17 mouse cellular contexts compared by ENCODE assay signal in the genomic region with DNA sequence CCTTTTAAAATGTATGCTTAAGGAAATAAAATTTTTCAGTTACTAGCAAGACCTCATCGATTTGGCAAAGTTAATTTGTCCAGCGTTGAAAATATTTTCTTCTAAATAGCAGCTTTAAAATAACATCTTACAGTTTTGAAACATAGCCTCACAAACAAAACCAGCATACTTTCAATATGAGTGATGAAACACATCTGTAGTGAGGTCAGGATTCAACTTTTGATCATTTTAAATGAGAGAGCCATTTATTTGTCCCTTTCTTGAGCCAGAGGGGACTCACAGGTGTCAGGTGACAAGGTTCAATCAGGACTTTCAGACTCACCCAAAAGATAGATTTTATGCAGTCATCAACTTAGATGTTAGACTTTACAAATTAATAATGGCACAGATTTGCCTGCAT. TPM values are rescaled to one million over a fixed set of nuclear protein-coding genes. Genes with fewer than 3 reads are reported as not detected.
A peak's percentile ranks its signal among the peaks of the same experiment; 100 is the strongest.
DNase-seq lines count a peak whose midpoint lies in the region; ATAC-seq and TF ChIP-seq lines count a peak whose summit lies in the region.
"Had no signal": no experiment of that assay in that cellular context is flagged by ENCODE, and none has a peak within 500 bp of the region (broad histone marks: within the 10 kb centered on the region; RNA-seq: fewer than 3 reads in every experiment).

No protein-coding gene starts in this region.

- 49% methylated on average over 2 of the region's 2 CpGs for WGBS in heart, embryonic 12.5 days
- 38% methylated on average over 2 of the region's 2 CpGs for WGBS in heart, postnatal 0 days

- dilution Hi-C loops in CH12.LX (cut with MboI; ENCODE audit: extremely low pct_ligation_motif_present, extremely low pct_unique_long_range_greater_than_20kb, low sequenced_read_pairs): no loop called here

- ATAC-seq in heart, embryonic 12.5 days (ENCODE audit: insufficient number of reproducible peaks, low FRiP score): no peak
- no peak for ATAC-seq in heart, postnatal 0 days (ENCODE audit: insufficient read depth, low read depth)
- ATAC-seq: Patski had no signal

- DNase-seq in heart, adult 9 months (ENCODE audit: low spot score in 2 of 2): no peak
- DNase-seq in heart, postnatal 0 days (ENCODE audit: low spot score): no peak
- no peak for DNase-seq in heart, postnatal 14 days
- DNase-seq in CH12.LX (ENCODE audit: extremely low read depth): no peak
- no peak for DNase-seq in adipocyte (ENCODE audit: low spot score)

- intact Hi-C loops in heart, postnatal 14 days (cut with DNase I): loop anchor here (10.0 kb wide), 1 partner anchor 147 kb away; the partner anchor contains the start of genes Gla and Hnrnph2

- peaks cover 3% of the 10 kb centered on the region; the same call in 1 of the 2 replicates for H3K79me2 ChIP-seq in CH12.LX (replicated peaks; ENCODE audit: control insufficient read depth, extremely low read depth, insufficient read depth, poor library complexity, severe bottlenecking)

- no peaks in the 10 kb centered on the region for H3K27me3 ChIP-seq in heart, embryonic 12.5 days (replicated peaks)
- no peaks in the 10 kb centered on the region for H3K27me3 ChIP-seq in heart, postnatal 0 days (ENCODE audit: control insufficient read depth, insufficient read depth, low read length)
- H3K27me3 ChIP-seq in CH12.LX (replicated peaks): no peaks in the 10 kb centered on the region
- H3K27me3 ChIP-seq: intestine, embryonic 15.5 days had no signal

- no peak overlapping the region for H3K9ac ChIP-seq in heart, embryonic 12.5 days
- no peak overlapping the region for H3K9ac ChIP-seq in heart, postnatal 0 days (replicated peaks; ENCODE audit: low read depth, low read length)
- no peak overlapping the region for H3K9ac ChIP-seq in CH12.LX (ENCODE audit: insufficient read depth, low read depth)
- H3K9ac ChIP-seq: forebrain, embryonic 15.5 days had no signal

- no peak overlapping the region for H3K4me2 ChIP-seq in heart, embryonic 12.5 days
- no peak overlapping the region for H3K4me2 ChIP-seq in heart, postnatal 0 days (ENCODE audit: low read depth, low read length)
- no peak overlapping the region for H3K4me2 ChIP-seq in CH12.LX (ENCODE audit: insufficient read depth, low read depth, poor library complexity, severe bottlenecking)

- TF ChIP-seq POLR2A in CH12.LX (IDR thresholded peaks at IDR 0.05; ENCODE audit: low read depth, low read length): no peak

- peaks cover 13% of the 10 kb centered on the region for H3K4me1 ChIP-seq in heart, embryonic 12.5 days (replicated peaks)
- H3K4me1 ChIP-seq in heart, postnatal 0 days (ENCODE audit: control insufficient read depth, insufficient read depth): no peaks in the 10 kb centered on the region
- 0 out of 4 replicates have a peak, but pooled peaks cover 0 to 3% of the 10 kb centered on the region in 2 experiments for H3K4me1 ChIP-seq in CH12.LX (ENCODE audit: control insufficient read depth in 1 of 2, insufficient read depth in 2 of 2)
- H3K4me1 ChIP-seq: heart, embryonic 10.5 days had no signal

- no peaks in the 10 kb centered on the region for H3K9me3 ChIP-seq in heart, embryonic 12.5 days (replicated peaks)
- H3K9me3 ChIP-seq in heart, postnatal 0 days (replicated peaks; ENCODE audit: control insufficient read depth, low read length): no peaks in the 10 kb centered on the region
- no peaks in the 10 kb centered on the region for H3K9me3 ChIP-seq in CH12.LX (replicated peaks; ENCODE audit: low read length)
- H3K9me3 ChIP-seq: embryonic facial prominence, embryonic 10.5 days; embryonic facial prominence, embryonic 13.5 days; forebrain, embryonic 12.5 days; forebrain, embryonic 15.5 days; G1E; heart, embryonic 10.5 days; hindbrain, embryonic 10.5 days; hindbrain, embryonic 13.5 days; intestine, embryonic 15.5 days had no signal

- TF ChIP-seq CTCF in heart, postnatal 0 days (IDR thresholded peaks at IDR 0.05; ENCODE audit: low read depth): no peak
- no peak for TF ChIP-seq CTCF in CH12.LX (conservative IDR thresholded peaks at IDR 0.05 in 1 of 2, IDR thresholded peaks at IDR 0.05 in 1 of 2; ENCODE audit: low read depth in 2 of 2, low read length in 2 of 2)

- H3K4me3 ChIP-seq in heart, embryonic 12.5 days: no peak overlapping the region
- no peak overlapping the region for H3K4me3 ChIP-seq in heart, postnatal 0 days (ENCODE audit: low read depth, low read length)
- H3K4me3 ChIP-seq in CH12.LX (replicated peaks in 1 of 3; ENCODE audit: low read depth in 2 of 3, low read length in 2 of 3, poor library complexity in 1 of 3): no peak overlapping the region

- no peaks in the 10 kb centered on the region for H3K36me3 ChIP-seq in heart, embryonic 12.5 days
- no peaks in the 10 kb centered on the region for H3K36me3 ChIP-seq in heart, postnatal 0 days (replicated peaks; ENCODE audit: control insufficient read depth, insufficient read depth, low read length)
- H3K36me3 ChIP-seq in CH12.LX (replicated peaks in 1 of 2; ENCODE audit: control insufficient read depth in 1 of 2, insufficient read depth in 1 of 2, low read length in 1 of 2): no peaks in the 10 kb centered on the region
- H3K36me3 ChIP-seq: embryonic facial prominence, embryonic 10.5 days; embryonic facial prominence, embryonic 13.5 days; forebrain, embryonic 12.5 days; forebrain, embryonic 15.5 days; G1E; heart, embryonic 10.5 days; hindbrain, embryonic 10.5 days; hindbrain, embryonic 13.5 days; intestine, embryonic 15.5 days had no signal

- in situ Hi-C loops in CH12.LX (cut with MboI; ENCODE audit: low pct_ligation_motif_present, low pct_unique_long_range_greater_than_20kb, low sequenced_read_pairs): no loop called here

- peak overlapping the region; percentile 62; the same call in 1 of the 2 replicates for H3K27ac ChIP-seq in heart, embryonic 12.5 days (ENCODE audit: poor library complexity, severe bottlenecking)
- 0 out of 2 replicates have a peak overlapping the region, but pooled peaks have one; percentile 48 for H3K27ac ChIP-seq in heart, postnatal 0 days (ENCODE audit: low read depth)
- no peak overlapping the region for H3K27ac ChIP-seq in CH12.LX (ENCODE audit: insufficient read depth, low read depth)

- no peak for TF ChIP-seq EP300 in heart, postnatal 0 days (IDR thresholded peaks at IDR 0.05; ENCODE audit: low read depth)
- TF ChIP-seq EP300 in CH12.LX (IDR thresholded peaks at IDR 0.05; ENCODE audit: low read length): peak; percentile 56; the same call in 1 of the 2 replicates

- no peak for TF ChIP-seq RAD21 in CH12.LX (IDR thresholded peaks at IDR 0.05; ENCODE audit: low read depth, low read length)

TF ChIP-seq in CH12.LX, 34 proteins besides CTCF, POLR2A, EP300 and RAD21:
- TF ChIP-seq JUND (conservative IDR thresholded peaks at IDR 0.05; ENCODE audit: low read depth, low read length) (peak; percentile 58), TBP (conservative IDR thresholded peaks at IDR 0.05; ENCODE audit: low read depth, low read length) (no peak)

RNA-seq across cellular contexts. Expression of gene Armcx6, which starts 0.7 kb away (rescaled TPM):
- 18.9 and 23.2 TPM in 2 replicates for polyA plus RNA-seq in heart, embryonic 12.5 days (2016; fragmentation: Nextera tagmentation; extraction: Ambion mirVana)
- total RNA-seq in heart, postnatal 0 days (2014; rRNA removed; ENCODE audit: low replicate concordance): 7.7 and 13.7 TPM in 2 replicates
- 7.3 and 7.8 TPM in 2 replicates for polyA plus RNA-seq in heart, postnatal 0 days (2015; fragmentation: Nextera tagmentation; extraction: Ambion mirVana)
- total RNA-seq in heart, postnatal 14 days (2021): 1 to 10 TPM; 1.7 to 2.5 TPM
- 0.67 and 1.2 TPM in 2 replicates for total RNA-seq in CH12.LX (2012; rRNA removed)
- total RNA-seq in CH12.LX (2014; rRNA removed): 1.3 and 1.7 TPM in 2 replicates
- 1.7 and 2.2 TPM in 2 replicates for polyA plus RNA-seq in CH12.LX (2012; ENCODE audit: insufficient read length, low read depth)

RNA-seq across cellular contexts. Expression of gene Armcx3, which starts 4.5 kb away (rescaled TPM):
- polyA plus RNA-seq in heart, embryonic 12.5 days (2016; fragmentation: Nextera tagmentation; extraction: Ambion mirVana): 98.1 and 98.3 TPM in 2 replicates
- 22.1 and 33.6 TPM in 2 replicates for total RNA-seq in heart, postnatal 0 days (2014; rRNA removed; ENCODE audit: low replicate concordance)
- 59.5 and 64.1 TPM in 2 replicates for polyA plus RNA-seq in heart, postnatal 0 days (2015; fragmentation: Nextera tagmentation; extraction: Ambion mirVana)
- total RNA-seq in heart, postnatal 14 days (2021): 10 to 100 TPM; 27.2 to 29.0 TPM
- total RNA-seq in CH12.LX (2012; rRNA removed): 8.6 and 11.6 TPM in 2 replicates
- 0.23 and 0.49 TPM in 2 replicates for total RNA-seq in CH12.LX (2014; rRNA removed)
- polyA plus RNA-seq in CH12.LX (2012; ENCODE audit: insufficient read length, low read depth): 1.1 and 1.2 TPM in 2 replicates

RNA-seq across cellular contexts. Expression of gene Armcx1, which starts 34.1 kb away (rescaled TPM):
- polyA plus RNA-seq in heart, embryonic 12.5 days (2016; fragmentation: Nextera tagmentation; extraction: Ambion mirVana): 47.2 and 50.3 TPM in 2 replicates
- total RNA-seq in heart, postnatal 0 days (2014; rRNA removed; ENCODE audit: low replicate concordance): 3.9 and 13.9 TPM in 2 replicates
- polyA plus RNA-seq in heart, postnatal 0 days (2015; fragmentation: Nextera tagmentation; extraction: Ambion mirVana): 21.8 and 22.7 TPM in 2 replicates
- total RNA-seq in heart, postnatal 14 days (2021): 1 to 10 TPM; 7.4 to 7.8 TPM
- 0.08 and 0.13 TPM in 2 replicates for total RNA-seq in CH12.LX (2012; rRNA removed)
- not detected in 2 replicates for total RNA-seq in CH12.LX (2014; rRNA removed)
- polyA plus RNA-seq in CH12.LX (2012; ENCODE audit: insufficient read length, low read depth): not detected in 2 replicates
- polyA plus RNA-seq: erythroblast, embryonic 14.5 days; Patski had no signal

RNA-seq across cellular contexts. Expression of gene Armcx2, which starts 57.1 kb away (rescaled TPM):
- polyA plus RNA-seq in heart, embryonic 12.5 days (2016; fragmentation: Nextera tagmentation; extraction: Ambion mirVana): 67.0 and 69.1 TPM in 2 replicates
- total RNA-seq in heart, postnatal 0 days (2014; rRNA removed; ENCODE audit: low replicate concordance): 46.2 and 47.9 TPM in 2 replicates
- polyA plus RNA-seq in heart, postnatal 0 days (2015; fragmentation: Nextera tagmentation; extraction: Ambion mirVana): 23.6 and 24.3 TPM in 2 replicates
- total RNA-seq in heart, postnatal 14 days (2021): 10 to 100 TPM; 15.6 to 15.8 TPM
- total RNA-seq in CH12.LX (2012; rRNA removed) (12.6 and 15.3 TPM in 2 replicates), CH12.LX (2014; rRNA removed) (18.8 and 20.5 TPM in 2 replicates)
- polyA plus RNA-seq in CH12.LX (2012; ENCODE audit: insufficient read length, low read depth): 17.3 and 19.6 TPM in 2 replicates
